Mouse (Mus musculus) heart, postnatal 0 days (tissue): Measurements from ENCODE around the gene Eed.

Experiments
- CTCF ChIP-seq: IDR thresholded peaks from 2 replicates; pipeline ENCODE4 v1.5.1; 2016; ENCODE audit warnings: antibody characterized with exemption, control low read depth, low read depth
- EP300 ChIP-seq: IDR thresholded peaks from 2 replicates; pipeline ENCODE4 v1.6.1; 2016; ENCODE audit warnings: antibody characterized with exemption, low read depth

- no peak for TF ChIP-seq EP300
- no peak for TF ChIP-seq CTCF
These were observed 68.4 kb downstream of the Eed start for GRCm38 (mm10) chr7:89912356-89912755.
